Mouse (Mus musculus): Measurements from ENCODE around the gene Ric8b.

Ric8b gene

GRCm38 (mm10) chr10:85054876-85055275 lies 137.5 kb downstream of the Ric8b start:
- DNase-seq (ENCODE audit: low spot score) = no peak
